Mouse (Mus musculus) liver, embryonic 11.5 days (tissue): Measurements from ENCODE around the gene Ptp4a2. TPM values are rescaled to one million over a fixed set of nuclear protein-coding genes. Genes with fewer than 3 reads are reported as not detected.
A peak's percentile ranks its signal among the peaks of the same experiment; 100 is the strongest.

Experiments
- ATAC-seq: fragments of 200-750 bp; cut with Nextera tagmentation; replicated peaks from 2 replicates; pipeline ENCODE4 v1.8.0; 2017; ENCODE audit warnings: moderate number of reproducible peaks, mild to moderate bottlenecking, moderate TSS enrichment, moderate library complexity; ENCODE audit not compliant: low FRiP score
- DNase-seq: peaks from one replicate; pipeline ENCODE4 v3.0.0-alpha.2; 2017; ENCODE audit warnings: low spot score
- H3K27ac ChIP-seq: fragments of 300-500 bp; sonication (generic); 2 replicates; pipeline ENCODE4 v1.5.1; 2014; ENCODE audit warnings: mild to moderate bottlenecking, low read depth, low read length, control low read depth
- H3K27me3 ChIP-seq: fragments of 300-500 bp; sonication (generic); replicated peaks from 2 replicates; pipeline ENCODE4 v1.6.1; 2014; ENCODE audit warnings: low read length, mixed read lengths; ENCODE audit not compliant: control insufficient read depth, insufficient read depth
- H3K36me3 ChIP-seq: fragments of 300-500 bp; sonication (generic); 2 replicates; pipeline ENCODE4 v1.6.1; 2014; ENCODE audit warnings: mild to moderate bottlenecking, low read length, moderate library complexity, mixed read lengths; ENCODE audit not compliant: control insufficient read depth, insufficient read depth
- H3K4me1 ChIP-seq: fragments of 300-500 bp; sonication (generic); replicated peaks from 2 replicates; pipeline ENCODE4 v1.6.1; 2014; ENCODE audit warnings: low read length, mixed read lengths; ENCODE audit not compliant: control insufficient read depth, insufficient read depth
- H3K4me2 ChIP-seq: fragments of 300-500 bp; sonication (generic); 2 replicates; pipeline ENCODE4 v1.6.1; 2014; ENCODE audit warnings: mild to moderate bottlenecking, control low read depth, moderate library complexity
- H3K4me3 ChIP-seq: fragments of 300-500 bp; sonication (generic); 2 replicates; pipeline ENCODE4 v1.5.1; 2014; ENCODE audit warnings: low read depth, low read length, control low read depth
- H3K9ac ChIP-seq: fragments of 300-500 bp; sonication (generic); 2 replicates; pipeline ENCODE4 v1.6.1; 2014; ENCODE audit warnings: low read depth, low read length, control low read depth
- H3K9me3 ChIP-seq: fragments of 300-500 bp; sonication (generic); 2 replicates; pipeline ENCODE4 v1.6.1; 2016; ENCODE audit warnings: low read length, inconsistent platforms, mixed read lengths; ENCODE audit not compliant: control insufficient read depth
- WGBS: fragments of 180-500 bp; shearing (Covaris S2); extraction: QIAGEN DNeasy Blood & Tissue Kit; methylation state at CpG from one replicate; pipeline ENCODE4 v1.1.7; 2014; 5-methylcytosine and 5-hydroxymethylcytosine counted together
- polyA plus RNA-seq: library from polyadenylated mRNA; unstranded; fragments of >200 nt; fragmentation: Nextera tagmentation; extraction: Ambion mirVana; gene quantifications from 2 replicates; pipeline ENCODE4 v1.2.1, GENCODE M21; 2014

Gene Ptp4a2
- polyA plus RNA-seq, 1 experiment from 2014 or later, result 279 TPM

DNA sequence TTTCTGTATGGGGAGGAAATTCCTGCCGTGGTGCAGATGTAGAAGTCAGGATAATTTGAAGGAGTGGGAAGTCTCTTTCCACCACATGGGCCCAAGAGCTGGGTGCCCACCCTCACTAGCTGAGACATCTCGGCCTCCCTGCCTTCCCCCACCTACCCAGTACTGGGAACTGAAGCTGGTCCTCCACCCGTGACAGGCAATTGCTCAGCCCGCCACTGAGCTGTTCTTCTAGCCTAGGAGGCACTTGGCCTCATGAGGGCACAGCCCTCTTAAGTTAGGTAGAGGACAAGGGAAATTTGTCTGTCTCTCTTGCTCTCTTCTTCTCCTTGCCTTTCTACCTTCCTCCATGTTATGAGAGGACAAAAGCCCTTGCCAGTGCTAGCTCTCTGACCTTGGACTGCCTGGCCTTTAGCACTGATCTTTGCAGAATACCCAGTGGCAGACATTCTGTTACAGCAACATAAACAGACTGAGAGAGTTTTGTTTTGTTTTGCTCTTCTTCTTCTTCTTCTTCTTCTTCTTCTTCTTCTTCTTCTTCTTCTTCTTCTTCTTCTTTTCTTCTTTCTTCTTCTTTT, 68.3 kb downstream of the Ptp4a2 start:
- Histone ChIP-seq H3K4me2 (no peak overlapping the region), H3K27me3 (no peaks in the 10 kb centered on the region), H3K9me3 (no peaks in the 10 kb centered on the region), H3K4me1 (peaks cover 28% of the 10 kb centered on the region; the same call in 1 of the 2 replicates), H3K27ac (no peak overlapping the region), H3K9ac (no peak overlapping the region), H3K4me3 (no peak overlapping the region), H3K36me3 (no peaks in the 10 kb centered on the region)
- ATAC-seq, result no peak
- 71% methylated on average over 4 of the region's 4 CpGs for WGBS
- DNase-seq, result no peak

DNA sequence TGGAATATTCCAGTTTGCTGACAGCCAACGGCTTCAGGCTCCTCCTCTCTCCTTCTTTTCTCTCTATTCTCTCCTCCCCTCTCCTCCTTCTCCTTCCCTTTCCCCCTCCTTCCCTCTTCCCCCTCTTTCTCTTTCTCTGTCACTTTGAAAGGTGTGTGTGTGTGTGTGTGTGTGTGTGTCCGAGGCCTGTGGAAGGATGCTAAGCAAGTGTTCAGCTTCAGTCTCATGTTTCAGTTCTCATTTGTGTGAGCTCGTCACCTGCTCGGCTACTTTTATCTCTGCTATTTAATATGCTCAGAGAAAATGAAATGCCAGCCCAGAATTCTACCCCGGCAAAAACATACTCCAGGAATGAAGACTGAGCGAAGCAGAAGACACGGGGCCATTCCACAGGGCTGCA, 69.6 kb downstream of the Ptp4a2 start:
- ATAC-seq (no peak), DNase-seq (no peak)
- no peaks in the 10 kb centered on the region for H3K27me3 ChIP-seq
- no peaks in the 10 kb centered on the region for H3K36me3 ChIP-seq
- no peak overlapping the region for H3K9ac ChIP-seq
- H3K4me1 ChIP-seq, result peaks cover 28% of the 10 kb centered on the region; the same call in 1 of the 2 replicates
- WGBS, result 79% methylated on average over 7 of the region's 7 CpGs
- no peak overlapping the region for H3K4me2 ChIP-seq
- H3K4me3 ChIP-seq, result no peak overlapping the region
- H3K27ac ChIP-seq, result no peak overlapping the region
- no peaks in the 10 kb centered on the region for H3K9me3 ChIP-seq

GRCm38 (mm10) chr4:129881661-129882060, 70.6 kb downstream of the Ptp4a2 start:
- ATAC-seq, result no peak
- H3K4me1 ChIP-seq, result peaks cover 28% of the 10 kb centered on the region; the same call in 1 of the 2 replicates
- no peak overlapping the region for H3K27ac ChIP-seq

DNA sequence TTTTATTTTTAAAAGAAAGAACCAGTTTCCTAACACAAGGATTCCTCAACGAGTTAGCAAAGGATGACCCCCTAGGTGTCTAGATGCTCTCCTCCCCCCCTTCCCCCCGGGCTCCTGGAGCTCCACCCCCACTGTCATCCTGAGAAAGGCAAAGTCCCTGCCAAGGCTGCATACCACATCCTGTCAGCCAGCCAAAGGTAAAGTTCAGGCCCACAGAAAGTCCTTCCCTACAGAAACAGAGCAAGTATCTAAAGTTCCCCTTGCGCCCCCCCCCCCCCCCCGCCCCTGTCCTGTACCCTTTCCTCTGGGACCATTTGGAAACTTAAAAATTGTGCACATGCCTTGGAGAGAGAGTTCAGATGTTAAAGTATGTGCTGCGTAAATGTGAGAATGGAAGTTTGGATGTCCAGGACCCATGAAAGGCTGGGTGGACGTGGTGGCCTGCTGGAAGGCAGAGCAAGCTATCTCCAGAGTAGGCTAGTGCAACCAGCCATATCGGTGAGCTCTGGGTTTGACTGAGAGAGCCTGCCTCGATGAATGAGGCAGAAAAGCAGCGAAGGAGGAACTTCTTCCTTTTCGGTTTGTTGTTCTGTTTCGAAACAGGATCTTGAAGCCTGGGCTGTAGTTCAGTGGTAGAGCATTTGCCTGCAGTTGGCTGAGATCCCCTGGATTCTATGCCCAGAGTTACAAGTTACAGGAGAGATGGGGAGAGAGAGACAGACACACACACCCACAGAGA, 71.7 kb downstream of the Ptp4a2 start:
- DNase-seq, result no peak
- H3K36me3 ChIP-seq, result no peaks in the 10 kb centered on the region
- H3K27me3 ChIP-seq, result no peaks in the 10 kb centered on the region
- H3K27ac ChIP-seq, result peak overlapping the region; percentile 44; the same call in 1 of the 2 replicates
- peaks cover 24% of the 10 kb centered on the region; the same call in 1 of the 2 replicates for H3K4me1 ChIP-seq
- peak; percentile 61 for ATAC-seq
- peak overlapping the region; percentile 58 for H3K4me2 ChIP-seq
- 23% methylated on average over 11 of the region's 11 CpGs for WGBS
- no peaks in the 10 kb centered on the region for H3K9me3 ChIP-seq
- H3K9ac ChIP-seq, result peak overlapping the region; percentile 47; the same call in 1 of the 2 replicates
- H3K4me3 ChIP-seq, result peak overlapping the region; percentile 25

More at GRCm38 (mm10) chr4:129881661-129882060, 70.6 kb downstream of the Ptp4a2 start:
- WGBS, result 23% methylated on average over 3 of the region's 3 CpGs
- no peak overlapping the region for H3K4me3 ChIP-seq
- H3K27me3 ChIP-seq, result no peaks in the 10 kb centered on the region
- H3K9ac ChIP-seq, result no peak overlapping the region
- H3K36me3 ChIP-seq, result no peaks in the 10 kb centered on the region
- H3K4me2 ChIP-seq, result no peak overlapping the region
- DNase-seq, result no peak
- no peaks in the 10 kb centered on the region for H3K9me3 ChIP-seq

- DNase-seq (no peak), ATAC-seq (no peak)
- no peak overlapping the region for H3K27ac ChIP-seq
- H3K4me3 ChIP-seq, result no peak overlapping the region
- H3K27me3 ChIP-seq, result no peaks in the 10 kb centered on the region
- no peak overlapping the region for H3K9ac ChIP-seq
- peaks cover 21% of the 10 kb centered on the region; the same call in 1 of the 2 replicates for H3K4me1 ChIP-seq
- H3K4me2 ChIP-seq, result no peak overlapping the region
- 66% methylated on average over 12 of the region's 12 CpGs for WGBS
- H3K36me3 ChIP-seq, result no peaks in the 10 kb centered on the region
- H3K9me3 ChIP-seq, result no peaks in the 10 kb centered on the region
These were observed 73.3 kb downstream of the Ptp4a2 start for GRCm38 (mm10) chr4:129884041-129884930.

DNA sequence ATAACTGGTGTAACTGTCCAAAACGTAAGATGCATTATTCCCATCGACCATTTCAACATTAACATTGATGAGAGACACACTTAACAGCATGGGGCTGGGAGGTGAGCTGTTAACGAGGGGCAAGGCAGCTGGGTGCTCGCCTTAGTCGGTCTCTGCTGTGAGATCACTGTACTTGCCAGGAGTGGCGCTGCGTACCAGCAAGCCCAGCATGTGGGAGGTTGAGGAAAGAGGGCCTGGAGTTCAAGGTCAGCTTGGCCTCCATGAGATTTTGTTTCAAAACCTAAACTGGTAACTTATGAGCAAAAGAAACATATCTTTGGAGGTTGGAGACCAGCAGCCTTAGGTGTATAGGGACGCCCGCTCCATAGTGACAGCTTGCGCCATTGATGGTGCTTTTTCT, 78.6 kb downstream of the Ptp4a2 start:
- 79% methylated on average over 10 of the region's 10 CpGs for WGBS
- no peak overlapping the region for H3K27ac ChIP-seq
- DNase-seq, result no peak

GRCm38 (mm10) chr4:129890094-129890493, 79.1 kb downstream of the Ptp4a2 start:
- DNase-seq (no peak), ATAC-seq (no peak)
- Histone ChIP-seq H3K27me3 (no peaks in the 10 kb centered on the region), H3K4me3 (no peak overlapping the region), H3K9ac (no peak overlapping the region), H3K4me2 (no peak overlapping the region), H3K27ac (no peak overlapping the region), H3K4me1 (no peaks in the 10 kb centered on the region), H3K9me3 (no peaks in the 10 kb centered on the region), H3K36me3 (no peaks in the 10 kb centered on the region)
- 74% methylated on average over 7 of the region's 7 CpGs for WGBS

More for the DNA sequence above, 78.6 kb downstream of the Ptp4a2 start:
- Histone ChIP-seq H3K27me3 (no peaks in the 10 kb centered on the region), H3K9me3 (no peaks in the 10 kb centered on the region), H3K4me2 (no peak overlapping the region), H3K4me3 (no peak overlapping the region), H3K9ac (no peak overlapping the region), H3K36me3 (no peaks in the 10 kb centered on the region), H3K4me1 (no peaks in the 10 kb centered on the region)
- ATAC-seq, result no peak

DNA sequence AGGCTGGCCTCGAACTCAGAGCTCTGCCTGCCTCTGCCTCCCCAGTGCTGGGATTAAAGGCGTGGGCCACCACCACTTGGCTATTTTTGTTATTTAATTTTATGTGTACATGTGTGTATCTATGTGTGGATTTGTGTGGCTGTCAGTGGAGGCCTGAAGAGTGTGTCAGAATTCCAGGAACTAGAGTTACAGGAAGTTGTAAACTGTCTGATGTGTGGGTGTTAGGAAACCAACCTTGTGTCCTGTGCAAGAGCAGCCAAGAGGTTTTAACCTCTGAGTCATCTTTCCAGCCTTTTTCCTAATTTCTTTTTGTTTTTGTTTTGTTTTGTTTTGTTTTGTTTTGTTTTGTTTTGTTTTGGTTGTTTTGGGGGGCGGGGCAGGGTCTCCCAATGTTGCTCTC, 83.8 kb downstream of the Ptp4a2 start:
- 86% methylated on average over 3 of the region's 3 CpGs for WGBS
- no peak for DNase-seq
- no peak overlapping the region for H3K4me3 ChIP-seq
- no peak overlapping the region for H3K27ac ChIP-seq
- H3K36me3 ChIP-seq, result no peaks in the 10 kb centered on the region
- H3K4me2 ChIP-seq, result no peak overlapping the region
- H3K27me3 ChIP-seq, result no peaks in the 10 kb centered on the region
- no peak for ATAC-seq
- no peak overlapping the region for H3K9ac ChIP-seq
- H3K9me3 ChIP-seq, result no peaks in the 10 kb centered on the region
- H3K4me1 ChIP-seq, result no peaks in the 10 kb centered on the region
